Mouse (Mus musculus): ENCODE measurements at regions not wholly inside any gene's neighbourhood (a gene's known extent, or its start where the extent isn't known, plus 50 kb on each side); places are given as distances from the start of the nearest gene placed in this dataset.

GRCm38 (mm10) chr14:61955416-61955815 lies 337.0 kb upstream of the Rnaseh2b start:
- Histone ChIP-seq H3K9me3 (ENCODE audit: control insufficient read depth, low read length) (no peaks in the 10 kb centered on the region), H3K36me3 (ENCODE audit: control insufficient read depth, insufficient read depth, low read length) (no peaks in the 10 kb centered on the region), H3K27ac (ENCODE audit: low read depth, low read length) (no peak overlapping the region), H3K4me1 (replicated peaks; ENCODE audit: control insufficient read depth, insufficient read depth, low read length) (no peaks in the 10 kb centered on the region), H3K27me3 (ENCODE audit: control insufficient read depth, insufficient read depth, low read length) (no peaks in the 10 kb centered on the region), H3K4me2 (ENCODE audit: low read depth, low read length, severe bottlenecking) (no peak overlapping the region), H3K4me3 (ENCODE audit: low read depth, low read length) (no peak overlapping the region), H3K9ac (ENCODE audit: low read length) (no peak overlapping the region)
- DNase-seq (ENCODE audit: low spot score) = no peak
- ATAC-seq (replicated peaks; ENCODE audit: low FRiP score) = no peak

- H3K27me3 ChIP-seq (ENCODE audit: control insufficient read depth, insufficient read depth, low read length) = no peaks in the 10 kb centered on the region
- H3K9ac ChIP-seq (ENCODE audit: low read length) = no peak overlapping the region
- ATAC-seq (replicated peaks; ENCODE audit: low FRiP score) (no peak), DNase-seq (ENCODE audit: low spot score) (no peak)
- H3K4me1 ChIP-seq (replicated peaks; ENCODE audit: control insufficient read depth, insufficient read depth, low read length) = no peaks in the 10 kb centered on the region
- H3K4me3 ChIP-seq (ENCODE audit: low read depth, low read length) = no peak overlapping the region
- WGBS = 79% methylated on average over 4 of the region's 4 CpGs
- H3K4me2 ChIP-seq (ENCODE audit: low read depth, low read length, severe bottlenecking) = no peak overlapping the region
- H3K9me3 ChIP-seq (ENCODE audit: control insufficient read depth, low read length) = no peaks in the 10 kb centered on the region
- H3K27ac ChIP-seq (ENCODE audit: low read depth, low read length) = no peak overlapping the region
- no peaks in the 10 kb centered on the region for H3K36me3 ChIP-seq (ENCODE audit: control insufficient read depth, insufficient read depth, low read length)
Observed at GRCm38 (mm10) chr14:61960243-61960957, 332.0 kb upstream of the Rnaseh2b start.

DNA sequence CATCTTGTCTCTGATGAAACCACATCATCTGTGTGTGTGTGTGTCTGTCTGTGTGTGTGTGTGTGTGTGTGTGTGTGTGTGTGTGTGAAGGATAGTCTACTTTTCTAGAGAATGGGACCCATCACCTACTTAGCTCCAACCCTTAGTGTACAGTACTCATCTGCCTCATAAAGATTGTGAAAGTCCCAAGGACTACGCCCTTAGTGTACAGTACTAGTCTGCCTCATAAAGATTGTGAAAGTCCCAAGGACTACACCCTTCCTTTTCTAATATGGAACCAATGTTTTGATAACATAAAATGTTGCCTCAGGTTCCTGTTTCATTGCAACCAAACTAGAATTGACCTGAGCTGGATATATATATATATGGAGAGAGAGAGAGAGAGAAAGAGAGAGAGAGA lies 323.9 kb upstream of the Rnaseh2b start:
- Histone ChIP-seq H3K36me3 (ENCODE audit: control insufficient read depth, insufficient read depth, low read length) (no peaks in the 10 kb centered on the region), H3K4me3 (ENCODE audit: low read depth, low read length) (no peak overlapping the region), H3K9ac (ENCODE audit: low read length) (no peak overlapping the region), H3K4me2 (ENCODE audit: low read depth, low read length, severe bottlenecking) (no peak overlapping the region), H3K27me3 (ENCODE audit: control insufficient read depth, insufficient read depth, low read length) (no peaks in the 10 kb centered on the region), H3K9me3 (ENCODE audit: control insufficient read depth, low read length) (no peaks in the 10 kb centered on the region), H3K27ac (ENCODE audit: low read depth, low read length) (no peak overlapping the region), H3K4me1 (replicated peaks; ENCODE audit: control insufficient read depth, insufficient read depth, low read length) (no peaks in the 10 kb centered on the region)
- WGBS = 96% methylated on average over 1 of the region's 1 CpGs
- no peak for DNase-seq (ENCODE audit: low spot score)
- ATAC-seq (replicated peaks; ENCODE audit: low FRiP score) = no peak

GRCm38 (mm10) chr14:61968957-61969535 lies 323.3 kb upstream of the Rnaseh2b start:
- 83% methylated on average over 5 of the region's 5 CpGs for WGBS
- no peak for ATAC-seq (replicated peaks; ENCODE audit: low FRiP score)
- no peak overlapping the region for H3K9ac ChIP-seq (ENCODE audit: low read length)

GRCm38 (mm10) chr14:61970591-61970990 lies 321.8 kb upstream of the Rnaseh2b start:
- no peak for DNase-seq (ENCODE audit: low spot score)
- no peak overlapping the region for H3K9ac ChIP-seq (ENCODE audit: low read length)
- H3K4me3 ChIP-seq (ENCODE audit: low read depth, low read length) = no peak overlapping the region
- H3K9me3 ChIP-seq (ENCODE audit: control insufficient read depth, low read length) = no peaks in the 10 kb centered on the region
- 85% methylated on average over 3 of the region's 3 CpGs for WGBS
- H3K4me1 ChIP-seq (replicated peaks; ENCODE audit: control insufficient read depth, insufficient read depth, low read length) = no peaks in the 10 kb centered on the region
- no peak overlapping the region for H3K27ac ChIP-seq (ENCODE audit: low read depth, low read length)
- H3K4me2 ChIP-seq (ENCODE audit: low read depth, low read length, severe bottlenecking) = no peak overlapping the region
- no peaks in the 10 kb centered on the region for H3K27me3 ChIP-seq (ENCODE audit: control insufficient read depth, insufficient read depth, low read length)
- no peaks in the 10 kb centered on the region for H3K36me3 ChIP-seq (ENCODE audit: control insufficient read depth, insufficient read depth, low read length)
- ATAC-seq (replicated peaks; ENCODE audit: low FRiP score) = no peak

More at GRCm38 (mm10) chr14:61968957-61969535, 323.3 kb upstream of the Rnaseh2b start:
- no peaks in the 10 kb centered on the region for H3K27me3 ChIP-seq (ENCODE audit: control insufficient read depth, insufficient read depth, low read length)
- no peak overlapping the region for H3K4me3 ChIP-seq (ENCODE audit: low read depth, low read length)
- no peak for DNase-seq (ENCODE audit: low spot score)
- no peaks in the 10 kb centered on the region for H3K9me3 ChIP-seq (ENCODE audit: control insufficient read depth, low read length)
- H3K27ac ChIP-seq (ENCODE audit: low read depth, low read length) = no peak overlapping the region
- no peaks in the 10 kb centered on the region for H3K36me3 ChIP-seq (ENCODE audit: control insufficient read depth, insufficient read depth, low read length)
- H3K4me2 ChIP-seq (ENCODE audit: low read depth, low read length, severe bottlenecking) = no peak overlapping the region
- H3K4me1 ChIP-seq (replicated peaks; ENCODE audit: control insufficient read depth, insufficient read depth, low read length) = no peaks in the 10 kb centered on the region

DNA sequence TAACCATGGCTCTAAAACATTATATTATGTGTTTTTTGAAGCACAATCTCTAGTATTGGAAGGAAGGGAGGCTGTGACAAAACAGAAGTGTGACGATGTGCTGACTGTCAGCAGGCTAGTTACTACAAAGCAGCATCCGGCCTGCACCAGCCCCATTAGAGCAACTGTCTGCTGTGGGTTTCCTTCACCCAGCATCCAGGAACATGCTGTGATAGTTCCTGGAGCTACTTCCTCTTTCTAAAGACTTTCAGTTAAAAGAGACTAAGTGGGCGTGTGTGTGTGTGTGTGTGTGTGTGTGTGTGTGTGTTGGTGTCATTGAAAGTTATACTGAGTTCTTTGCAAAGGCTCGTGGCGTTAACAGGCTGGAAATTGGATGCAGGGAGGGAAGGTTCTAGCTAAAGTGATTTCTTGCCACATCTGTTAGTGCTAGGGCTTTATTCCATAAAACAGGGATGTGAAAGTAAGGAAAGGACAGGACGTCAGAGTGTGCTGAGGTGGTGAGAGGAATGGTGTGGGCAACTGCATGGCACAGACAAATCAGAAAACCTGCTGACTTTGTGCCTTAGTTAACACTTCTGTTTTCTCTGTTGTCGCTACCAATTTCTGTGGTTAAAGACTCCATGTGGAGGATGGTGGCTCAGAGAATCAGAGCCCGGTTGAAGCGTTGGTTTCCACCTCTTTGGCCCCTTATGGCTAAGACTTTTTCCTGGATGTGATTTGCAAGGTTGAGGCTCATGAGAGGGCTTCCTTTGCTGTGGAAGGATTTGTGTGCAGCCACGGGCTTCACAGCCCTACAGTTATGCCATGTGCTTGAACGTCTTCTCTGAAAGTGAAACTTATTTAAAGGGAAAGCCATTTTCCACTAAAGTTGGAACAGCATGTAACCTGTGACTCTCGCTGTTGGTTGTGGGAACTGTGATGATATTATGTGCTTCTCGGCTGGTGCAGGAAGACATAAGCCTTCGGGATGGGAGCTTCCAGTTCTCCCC lies 321.0 kb upstream of the Rnaseh2b start:
- H3K27ac ChIP-seq (ENCODE audit: low read depth, low read length) = no peak overlapping the region
- H3K27me3 ChIP-seq (ENCODE audit: control insufficient read depth, insufficient read depth, low read length) = no peaks in the 10 kb centered on the region
- H3K36me3 ChIP-seq (ENCODE audit: control insufficient read depth, insufficient read depth, low read length) = no peaks in the 10 kb centered on the region
- 81% methylated on average over 14 of the region's 14 CpGs for WGBS
- ATAC-seq (replicated peaks; ENCODE audit: low FRiP score) (no peak), DNase-seq (ENCODE audit: low spot score) (no peak)
- no peak overlapping the region for H3K9ac ChIP-seq (ENCODE audit: low read length)
- no peaks in the 10 kb centered on the region for H3K9me3 ChIP-seq (ENCODE audit: control insufficient read depth, low read length)
- H3K4me3 ChIP-seq (ENCODE audit: low read depth, low read length) = no peak overlapping the region
- no peaks in the 10 kb centered on the region for H3K4me1 ChIP-seq (replicated peaks; ENCODE audit: control insufficient read depth, insufficient read depth, low read length)
- H3K4me2 ChIP-seq (ENCODE audit: low read depth, low read length, severe bottlenecking) = no peak overlapping the region

- Histone ChIP-seq H3K9me3 (ENCODE audit: control insufficient read depth, low read length) (no peaks in the 10 kb centered on the region), H3K27ac (ENCODE audit: low read depth, low read length) (no peak overlapping the region), H3K27me3 (ENCODE audit: control insufficient read depth, insufficient read depth, low read length) (no peaks in the 10 kb centered on the region), H3K4me2 (ENCODE audit: low read depth, low read length, severe bottlenecking) (no peak overlapping the region), H3K36me3 (ENCODE audit: control insufficient read depth, insufficient read depth, low read length) (no peaks in the 10 kb centered on the region), H3K4me1 (replicated peaks; ENCODE audit: control insufficient read depth, insufficient read depth, low read length) (no peaks in the 10 kb centered on the region), H3K4me3 (ENCODE audit: low read depth, low read length) (no peak overlapping the region), H3K9ac (ENCODE audit: low read length) (no peak overlapping the region)
- 53% methylated on average over 6 of the region's 6 CpGs for WGBS
- ATAC-seq (replicated peaks; ENCODE audit: low FRiP score) (no peak), DNase-seq (ENCODE audit: low spot score) (no peak)
Observed at GRCm38 (mm10) chr14:61975301-61975732, 317.1 kb upstream of the Rnaseh2b start.

- Histone ChIP-seq H3K36me3 (ENCODE audit: control insufficient read depth, insufficient read depth, low read length) (no peaks in the 10 kb centered on the region), H3K4me1 (replicated peaks; ENCODE audit: control insufficient read depth, insufficient read depth, low read length) (no peaks in the 10 kb centered on the region), H3K9me3 (ENCODE audit: control insufficient read depth, low read length) (peaks cover 4% of the 10 kb centered on the region; the same call in 1 of the 2 replicates), H3K27ac (ENCODE audit: low read depth, low read length) (no peak overlapping the region), H3K27me3 (ENCODE audit: control insufficient read depth, insufficient read depth, low read length) (no peaks in the 10 kb centered on the region), H3K4me2 (ENCODE audit: low read depth, low read length, severe bottlenecking) (no peak overlapping the region), H3K9ac (ENCODE audit: low read length) (no peak overlapping the region), H3K4me3 (ENCODE audit: low read depth, low read length) (no peak overlapping the region)
- no peak for DNase-seq (ENCODE audit: low spot score)
- ATAC-seq (replicated peaks; ENCODE audit: low FRiP score) = no peak
- WGBS = 80% methylated on average over 3 of the region's 3 CpGs
Observed at GRCm38 (mm10) chr14:61980581-61980980, 311.8 kb upstream of the Rnaseh2b start.

Data from forebrain, embryonic 11.5 days (tissue).